Mouse (Mus musculus): ENCODE measurements around the gene Lrrfip1.

- TF ChIP-seq POLR2A (IDR thresholded peaks at IDR 0.05; ENCODE audit: borderline replicate concordance, low read depth, low read length): no peak
- no peak for TF ChIP-seq CTCF (IDR thresholded peaks at IDR 0.05; ENCODE audit: low read depth, low read length)
These were observed 40.0 kb downstream of the Lrrfip1 start for GRCm38 (mm10) chr1:91038531-91038930.

All from bone marrow macrophage, adult 2 months (primary cell).